Mouse (Mus musculus) midbrain, embryonic 14.5 days (tissue): ENCODE measurements around the gene Hdac6. TPM values are rescaled to one million over a fixed set of nuclear protein-coding genes. Genes with fewer than 3 reads are reported as not detected.
A peak's percentile ranks its signal among the peaks of the same experiment; 100 is the strongest.
"Not testable (repeated sequence)": the region's sequence is repeated elsewhere in the genome, so short reads cannot be mapped to it uniquely, and the experiment has no call there.

Source experiments
- ATAC-seq: fragments of 200-750 bp; cut with Nextera tagmentation; 2 replicates; pipeline ENCODE4 v1.8.0; 2017; ENCODE audit warnings: moderate number of reproducible peaks, moderate library complexity; ENCODE audit not compliant: low FRiP score, low TSS enrichment
- DNase-seq: peaks from one replicate; pipeline ENCODE4 v3.0.0-alpha.2; 2015
- H3K27ac ChIP-seq: fragments of 300-500 bp; sonication (generic); replicated peaks from 2 replicates; pipeline ENCODE4 v1.5.1; 2014; ENCODE audit warnings: mild to moderate bottlenecking, low read depth, low read length, moderate library complexity
- H3K27me3 ChIP-seq: fragments of 300-500 bp; sonication (generic); 2 replicates; pipeline ENCODE4 v1.6.1; 2014; ENCODE audit warnings: low read length, control low read depth, mixed read lengths; ENCODE audit not compliant: control insufficient read depth, insufficient read depth
- H3K36me3 ChIP-seq: fragments of 300-500 bp; sonication (generic); 2 replicates; pipeline ENCODE4 v1.6.1; 2014; ENCODE audit warnings: low read length, control low read depth; ENCODE audit not compliant: control insufficient read depth, insufficient read depth
- H3K4me1 ChIP-seq: fragments of 300-500 bp; sonication (generic); 2 replicates; pipeline ENCODE4 v1.6.1; 2014; ENCODE audit warnings: mild to moderate bottlenecking, antibody characterized with exemption, low read length, control low read depth; ENCODE audit not compliant: control insufficient read depth, insufficient read depth
- H3K4me2 ChIP-seq: fragments of 300-500 bp; sonication (generic); 2 replicates; pipeline ENCODE4 v1.6.1; 2014; ENCODE audit warnings: mild to moderate bottlenecking, low read length, moderate library complexity
- H3K4me3 ChIP-seq: fragments of 300-500 bp; sonication (generic); replicated peaks from 2 replicates; pipeline ENCODE4 v1.5.1; 2014; ENCODE audit warnings: low read depth, low read length
- H3K9ac ChIP-seq: fragments of 300-500 bp; sonication (generic); replicated peaks from 2 replicates; pipeline ENCODE4 v1.6.1; 2014; ENCODE audit warnings: mild to moderate bottlenecking, low read length, moderate library complexity
- H3K9me3 ChIP-seq: fragments of 300-500 bp; sonication (generic); 2 replicates; pipeline ENCODE4 v1.6.1; 2016; ENCODE audit warnings: low read length, control low read depth, mixed read lengths; ENCODE audit not compliant: control insufficient read depth
- WGBS: fragments of 180-500 bp; shearing (Covaris S2); extraction: QIAGEN DNeasy Blood & Tissue Kit; methylation state at CpG from one replicate; pipeline ENCODE4 v1.1.7; 2014; 5-methylcytosine and 5-hydroxymethylcytosine counted together
- polyA plus RNA-seq: library from polyadenylated mRNA; unstranded; fragments of >200 nt; fragmentation: Nextera tagmentation; extraction: Ambion mirVana; gene quantifications from 2 replicates; pipeline ENCODE4 v1.2.1, GENCODE M21; 2014

Hdac6 gene
- polyA plus RNA-seq, 1 experiment from 2014 or later, result 70.2 TPM

DNA sequence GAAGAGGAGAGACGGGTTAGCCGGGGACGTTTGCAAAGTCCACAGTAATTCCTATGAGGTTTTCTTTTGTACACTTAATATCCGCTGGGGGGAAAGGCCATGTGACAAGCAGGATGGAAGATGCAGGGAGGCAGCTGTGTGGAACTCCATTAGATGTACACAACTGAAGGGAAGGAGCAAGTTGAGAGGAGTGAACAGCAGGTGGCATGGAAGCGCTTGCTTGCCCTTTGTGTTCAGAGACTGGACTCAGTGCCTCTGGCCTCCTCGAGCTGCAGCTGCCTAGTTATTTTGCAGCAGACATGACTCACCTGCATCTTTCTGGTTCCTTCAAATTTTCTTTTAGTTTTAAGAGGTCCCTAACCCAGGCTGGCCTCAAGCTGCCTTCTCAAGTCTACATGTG, 37.2 kb downstream of the Hdac6 start:
- ATAC-seq (no peak), DNase-seq (peak; percentile 38)
- Histone ChIP-seq H3K4me1 (no peaks in the 10 kb centered on the region), H3K27me3 (no peaks in the 10 kb centered on the region), H3K4me2 (no peak overlapping the region), H3K9me3 (no peaks in the 10 kb centered on the region), H3K9ac (no peak overlapping the region), H3K4me3 (no peak overlapping the region), H3K36me3 (0 out of 2 replicates have a peak, but pooled peaks cover 11% of the 10 kb centered on the region), H3K27ac (no peak overlapping the region)
- WGBS, result 39% methylated on average over 6 of the region's 6 CpGs

DNA sequence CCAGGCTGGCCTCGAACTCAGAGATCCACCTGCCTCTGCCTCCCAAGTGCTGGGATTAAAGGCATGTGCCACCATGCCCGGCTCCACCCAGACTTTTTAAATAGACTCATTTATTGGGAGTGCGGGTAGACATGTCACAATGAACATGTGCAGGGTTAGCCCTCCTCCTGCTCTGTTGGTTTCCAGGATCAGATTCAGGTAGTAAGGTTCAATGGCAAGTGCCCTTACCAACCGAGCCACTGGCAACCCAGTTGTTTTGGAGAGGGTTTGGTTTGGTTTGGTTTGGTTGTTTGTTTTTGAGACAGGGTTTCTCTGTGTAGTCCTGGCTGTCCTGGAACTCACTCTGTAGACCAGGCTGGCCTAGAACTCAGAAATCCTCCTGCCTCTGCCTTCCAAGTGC, 38.4 kb downstream of the Hdac6 start, which contains the start of gene Gm10490:
Gene Gm10490 (plus strand): TSS at position 301 of the 400 bp plus-strand sequence.
- not testable (repeated sequence) for H3K4me3 ChIP-seq, DNase-seq, H3K27me3 ChIP-seq, H3K4me1 ChIP-seq, H3K27ac ChIP-seq, H3K9me3 ChIP-seq, H3K9ac ChIP-seq, H3K4me2 ChIP-seq, ATAC-seq
- H3K36me3 ChIP-seq, result 0 out of 2 replicates have a peak, but pooled peaks cover 11% of the 10 kb centered on the region
- 87% methylated on average over 4 of the region's 4 CpGs for WGBS

DNA sequence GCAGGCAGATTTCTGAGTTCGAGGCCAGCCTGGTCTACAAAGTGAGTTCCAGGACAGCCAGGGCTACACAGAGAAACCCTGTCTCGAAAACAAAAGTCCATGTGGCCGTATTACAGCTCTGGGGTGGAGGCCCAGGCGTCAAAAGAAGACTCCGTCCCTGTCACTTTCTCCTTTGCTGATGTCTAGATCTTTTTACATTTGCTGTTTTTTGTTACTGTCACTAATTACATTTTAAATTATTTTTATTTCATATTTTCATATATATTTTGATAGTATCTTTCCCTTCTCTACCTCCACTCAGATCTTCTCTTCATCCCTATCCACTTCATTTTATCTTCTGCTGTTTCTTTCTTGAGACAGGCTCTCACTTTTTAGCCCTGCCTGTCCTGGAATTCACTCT, 40.0 kb downstream of the Hdac6 start, which contains the start of gene Gm10491:
Gene Gm10491 (minus strand): TSS at position 101 of the 400 bp plus-strand sequence.
- WGBS, result 86% methylated on average over 5 of the region's 5 CpGs
- H3K27me3 ChIP-seq, result no peaks in the 10 kb centered on the region
- no peak for ATAC-seq
- no peak within 1 kb of the TSS for H3K4me3 ChIP-seq
- H3K4me1 ChIP-seq, result no peaks in the 10 kb centered on the region
- DNase-seq, result no peak
- H3K9ac ChIP-seq, result no peak within 1 kb of the TSS
- no peak within 1 kb of the TSS for H3K27ac ChIP-seq
- H3K4me2 ChIP-seq, result no peak within 1 kb of the TSS
- H3K36me3 ChIP-seq, result peaks cover 14% of the 10 kb centered on the region; the same call in 1 of the 2 replicates
- no peaks in the 10 kb centered on the region for H3K9me3 ChIP-seq

DNA sequence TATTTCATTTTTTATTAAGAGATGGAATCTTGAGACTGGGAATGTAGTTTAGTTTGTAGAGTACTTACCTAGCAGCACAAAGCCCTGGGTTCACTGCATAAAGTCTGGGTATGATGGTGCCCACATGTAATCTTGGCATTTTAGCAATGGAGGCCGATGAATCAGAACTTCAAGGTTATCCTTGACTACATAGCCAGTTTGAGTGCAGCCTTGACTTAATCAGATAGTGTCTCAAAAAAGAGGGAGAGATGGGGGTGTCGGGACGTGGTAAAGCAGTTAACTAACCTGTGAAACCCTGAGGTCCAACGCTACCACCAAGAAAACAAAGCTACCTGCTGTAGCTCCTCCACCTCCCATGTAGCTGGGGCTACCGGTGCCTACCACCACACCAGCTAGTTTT, 43.2 kb downstream of the Hdac6 start:
- H3K27ac ChIP-seq, result no peak overlapping the region
- WGBS, result 94% methylated on average over 5 of the region's 5 CpGs
- H3K9ac ChIP-seq, result no peak overlapping the region
- peaks cover 14% of the 10 kb centered on the region; the same call in 1 of the 2 replicates for H3K36me3 ChIP-seq
- no peak for DNase-seq
- H3K4me1 ChIP-seq, result 0 out of 2 replicates have a peak, but pooled peaks cover 4% of the 10 kb centered on the region
- H3K9me3 ChIP-seq, result no peaks in the 10 kb centered on the region
- no peaks in the 10 kb centered on the region for H3K27me3 ChIP-seq
- H3K4me2 ChIP-seq, result no peak overlapping the region
- ATAC-seq, result no peak
- no peak overlapping the region for H3K4me3 ChIP-seq

DNA sequence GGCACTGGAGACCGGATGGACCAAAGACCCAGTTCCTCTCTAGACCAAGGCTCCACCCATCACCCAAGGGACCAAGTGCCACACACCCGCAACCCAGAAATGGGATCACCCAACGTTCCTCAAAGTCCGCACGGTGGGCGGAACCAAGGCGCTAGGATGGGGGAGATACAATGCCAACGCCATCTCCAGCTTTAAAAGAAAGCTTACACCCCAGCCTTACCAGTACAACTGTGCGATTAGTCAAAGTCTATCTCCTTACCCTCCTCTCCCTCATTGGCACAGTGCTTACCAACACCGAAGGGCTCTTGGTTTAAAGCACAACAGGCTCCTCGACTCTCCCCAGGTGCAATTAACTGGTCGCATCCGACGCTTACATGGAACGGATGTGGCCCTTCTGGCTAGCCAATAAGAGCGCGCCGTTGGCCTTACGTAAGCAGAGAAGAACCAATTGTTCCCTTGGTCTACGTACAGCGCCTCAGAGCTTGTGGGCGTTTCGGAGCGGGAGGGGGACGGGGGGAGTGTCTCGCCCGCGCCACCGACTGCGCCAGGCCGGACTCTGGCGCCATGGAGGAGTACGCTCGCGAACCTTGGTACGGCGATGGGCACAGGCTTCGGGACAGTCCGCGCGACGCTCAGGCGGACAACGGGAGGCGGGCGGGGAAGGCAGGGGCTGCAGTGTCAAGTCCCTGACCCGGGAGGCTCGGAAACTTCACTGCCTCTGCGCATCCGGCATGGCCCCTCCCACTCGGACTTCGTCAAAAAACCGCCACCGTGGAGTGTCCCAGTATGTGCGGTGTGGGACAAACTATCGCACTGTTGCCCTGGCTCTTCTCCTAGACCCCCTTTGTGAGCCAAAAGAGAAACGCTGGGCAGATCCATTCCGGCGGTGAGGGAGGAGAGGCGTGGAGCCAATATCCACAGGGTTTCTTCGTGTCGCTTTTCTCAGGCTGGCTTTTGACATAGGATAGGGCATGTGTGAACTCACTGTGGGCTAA, 48.5 kb downstream of the Hdac6 start, which contains the start of the genes Pqbp1 and Timm17b:
Gene Pqbp1 (minus strand): TSS at position 390 of the 995 bp plus-strand sequence.
Gene Timm17b (plus strand): TSS at position 478 of the 995 bp plus-strand sequence.
- Histone ChIP-seq H3K27me3 (no peaks in the 10 kb centered on the region), H3K4me2 (peak within 1 kb of the TSS; percentile 54), H3K4me3 (peak within 1 kb of the TSS; percentile 53), H3K27ac (peak within 1 kb of the TSS; percentile 88), H3K4me1 (0 out of 2 replicates have a peak, but pooled peaks cover 4% of the 10 kb centered on the region), H3K36me3 (peaks cover 25% of the 10 kb centered on the region), H3K9me3 (no peaks in the 10 kb centered on the region), H3K9ac (peak within 1 kb of the TSS; percentile 60)
- peak; percentile 93 for DNase-seq
- ATAC-seq, result peak; percentile 98
- WGBS, result 18% methylated on average over 62 of the region's 62 CpGs

DNA sequence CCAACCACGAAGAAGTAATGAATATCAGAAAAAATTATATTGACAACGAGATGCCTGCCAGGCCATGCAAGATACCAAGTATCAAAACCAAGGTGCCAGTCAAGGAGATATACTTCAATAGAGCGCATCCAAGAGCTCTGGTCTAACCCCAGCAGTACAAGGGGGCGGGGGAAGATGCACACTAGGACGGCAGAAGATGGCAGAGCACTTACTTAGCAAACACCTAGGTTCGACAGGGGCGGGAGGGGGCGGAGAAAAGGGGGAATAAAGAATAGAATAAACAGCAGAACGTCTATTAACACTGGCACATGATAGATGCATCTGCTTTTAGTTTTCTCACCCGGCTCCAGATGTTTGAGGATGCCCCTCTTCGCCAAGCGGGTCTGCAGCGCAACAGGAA, 49.5 kb downstream of the Hdac6 start:
- Histone ChIP-seq H3K27me3 (no peaks in the 10 kb centered on the region), H3K4me3 (peak overlapping the region; percentile 53), H3K9ac (peak overlapping the region; percentile 60), H3K36me3 (peaks cover 25% of the 10 kb centered on the region), H3K4me2 (peak overlapping the region; percentile 54), H3K4me1 (0 out of 2 replicates have a peak, but pooled peaks cover 4% of the 10 kb centered on the region), H3K27ac (peak overlapping the region; percentile 88), H3K9me3 (no peaks in the 10 kb centered on the region)
- WGBS, result 33% methylated on average over 13 of the region's 13 CpGs
- DNase-seq (no peak), ATAC-seq (no peak)

DNA sequence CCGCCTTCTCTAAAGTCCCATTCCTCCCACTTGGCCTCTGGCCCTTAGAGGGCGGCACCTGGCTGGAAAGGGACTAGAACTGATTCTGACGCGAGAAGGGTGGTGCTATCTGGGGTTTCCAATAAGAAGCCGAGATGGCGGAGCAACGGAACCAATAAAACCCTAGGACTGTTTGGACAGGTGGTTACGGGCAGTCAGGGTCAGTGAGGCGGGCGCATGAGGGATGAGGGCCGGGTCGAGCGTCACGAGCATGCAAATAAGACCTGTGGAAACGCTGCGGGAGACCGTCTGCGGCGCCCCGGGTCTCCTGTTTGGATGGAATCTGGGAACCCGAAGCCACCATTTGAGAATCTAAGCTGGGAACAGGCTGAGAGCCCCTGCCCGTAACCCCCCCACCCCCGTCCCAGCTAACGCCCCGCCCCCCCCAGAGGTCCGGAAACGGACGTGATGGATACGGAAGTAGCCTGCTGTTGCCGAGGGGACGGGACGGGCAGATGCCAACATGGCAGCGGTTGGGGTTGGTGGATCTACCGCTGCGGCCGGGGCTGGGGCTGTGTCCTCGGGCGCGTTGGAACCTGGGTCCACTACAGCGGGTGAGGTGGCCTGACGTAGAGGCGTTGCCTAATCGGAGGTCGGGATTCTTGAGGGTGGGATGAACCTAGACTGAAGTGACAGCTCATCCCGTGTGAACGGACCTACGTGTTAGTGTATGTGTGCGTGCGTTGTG, 63.7 kb downstream of the Hdac6 start, which contains the start of gene Slc35a2:
Gene Slc35a2 (plus strand): TSS at position 188 of the 727 bp plus-strand sequence.
- Histone ChIP-seq H3K9ac (peak within 1 kb of the TSS; percentile 57; the same call in 1 of the 2 replicates), H3K9me3 (no peaks in the 10 kb centered on the region), H3K27ac (peak within 1 kb of the TSS; percentile 89), H3K4me1 (no peaks in the 10 kb centered on the region; the same call in 1 of the 2 replicates), H3K4me2 (peak within 1 kb of the TSS; percentile 57), H3K36me3 (no peaks in the 10 kb centered on the region), H3K27me3 (no peaks in the 10 kb centered on the region), H3K4me3 (peak within 1 kb of the TSS; percentile 48)
- DNase-seq (peak; percentile 85), ATAC-seq (peak; percentile 83)
- WGBS, result 19% methylated on average over 49 of the region's 49 CpGs
